Mouse (Mus musculus) gastrocnemius, adult 8-10 months (tissue): ENCODE measurements around the gene Rbm28. TPM values are rescaled to one million over a fixed set of nuclear protein-coding genes. Genes with fewer than 3 reads are reported as not detected.

Source experiments
- DNase-seq, 2 experiments: peaks; one replicate each; pipeline ENCODE4 v3.0.0; 2022; ENCODE audit warnings: low spot score in 2 of 2
- total RNA-seq, 4 experiments: library from RNA; stranded (reverse); gene quantifications; 2 replicates each; pipeline ENCODE4 v1.2.4; 2022

Rbm28 gene
- total RNA-seq = 10 to 100 TPM; 10.7 to 15.9 (median 14.8) TPM

- DNase-seq = peak; percentile 74 to 76
Measured at GRCm38 (mm10) chr6:29164314-29165244, at the start of gene Rbm28. Gene Rbm28, minus strand, starts transcription at chr6:29165006.

DNA sequence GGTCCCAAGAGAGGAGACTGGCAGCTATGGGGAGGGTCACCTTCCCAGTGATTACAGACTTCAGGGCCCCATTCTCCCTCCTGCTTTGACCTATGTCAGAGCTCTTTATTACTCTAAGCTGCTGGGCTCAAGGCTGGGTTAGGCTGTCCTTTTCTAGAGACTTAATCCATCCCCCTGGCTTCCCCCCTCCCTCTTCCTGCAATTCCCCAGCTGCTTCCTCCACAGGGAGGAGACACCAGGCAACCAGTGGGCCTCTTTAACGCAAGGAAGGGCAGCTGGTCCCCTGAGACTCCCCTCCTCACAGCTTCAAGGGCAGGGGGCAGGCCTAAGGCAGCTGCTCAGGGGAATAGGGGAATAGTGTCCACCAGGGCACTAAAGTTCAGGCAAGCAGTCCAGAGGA lies 49.4 kb upstream of the Rbm28 start:
- no peak for DNase-seq

DNA sequence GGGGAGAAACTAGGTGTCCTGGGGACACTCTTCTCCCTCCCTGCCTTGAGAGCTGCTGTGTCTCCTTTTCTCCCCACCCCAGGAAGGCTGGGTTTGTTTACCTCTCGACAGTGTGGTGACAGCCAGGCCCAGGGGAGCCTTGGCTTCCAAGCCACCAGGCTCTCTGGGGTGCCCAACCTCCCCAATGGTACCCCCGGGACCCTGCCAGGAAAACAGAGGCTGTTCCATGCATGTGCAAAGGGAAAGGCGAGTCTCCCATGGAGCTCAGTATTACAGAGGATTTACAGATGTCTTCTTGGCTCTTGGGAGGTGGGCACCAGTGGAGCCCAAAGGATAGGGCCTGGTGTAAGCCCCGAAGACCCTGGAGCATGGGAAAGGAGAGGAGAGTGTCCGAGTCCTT lies 48.6 kb upstream of the Rbm28 start:
- no peak for DNase-seq

DNA sequence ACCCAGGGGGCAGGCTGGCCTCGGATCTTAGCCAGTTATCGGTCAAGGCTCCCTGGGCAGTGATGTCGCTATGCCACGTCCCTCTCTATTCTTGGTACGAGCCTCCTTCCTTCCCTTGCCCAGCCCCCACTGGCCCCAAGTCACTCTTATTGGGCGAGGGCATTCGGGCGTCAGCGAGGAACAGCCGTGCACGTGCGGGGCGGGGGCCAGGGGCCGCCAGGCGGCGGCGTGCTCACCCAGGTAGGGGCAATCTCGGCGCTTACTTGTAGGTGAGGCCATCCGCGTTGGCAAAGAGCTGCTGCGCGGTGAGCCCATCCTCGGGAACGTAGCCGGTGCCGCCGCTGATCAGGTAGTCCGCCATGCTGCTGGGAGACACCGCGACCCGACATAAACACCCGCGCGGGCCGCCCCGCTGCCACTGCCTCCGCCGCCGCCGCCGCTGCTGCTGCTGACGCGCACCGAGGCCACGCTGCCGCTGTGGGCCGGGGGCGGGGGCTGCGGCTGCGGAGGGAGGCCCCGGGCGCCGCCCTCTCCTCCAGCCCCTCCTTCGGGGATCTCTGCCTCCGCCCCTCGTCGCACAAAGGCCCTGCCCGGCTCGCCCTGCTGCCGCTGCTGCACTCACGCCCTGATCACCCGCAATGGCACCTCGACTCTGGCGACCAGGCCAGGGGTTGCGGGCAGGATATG lies 47.1 kb upstream of the Rbm28 start:
- DNase-seq = peak; percentile 55 to 67

GRCm38 (mm10) chr6:29211146-29211545 lies 46.3 kb upstream of the Rbm28 start:
- no peak for DNase-seq

GRCm38 (mm10) chr6:29210231-29210936 lies 45.6 kb upstream of the Rbm28 start:
- DNase-seq = no peak

GRCm38 (mm10) chr6:29208178-29208577 lies 43.4 kb upstream of the Rbm28 start:
- DNase-seq = no peak

DNA sequence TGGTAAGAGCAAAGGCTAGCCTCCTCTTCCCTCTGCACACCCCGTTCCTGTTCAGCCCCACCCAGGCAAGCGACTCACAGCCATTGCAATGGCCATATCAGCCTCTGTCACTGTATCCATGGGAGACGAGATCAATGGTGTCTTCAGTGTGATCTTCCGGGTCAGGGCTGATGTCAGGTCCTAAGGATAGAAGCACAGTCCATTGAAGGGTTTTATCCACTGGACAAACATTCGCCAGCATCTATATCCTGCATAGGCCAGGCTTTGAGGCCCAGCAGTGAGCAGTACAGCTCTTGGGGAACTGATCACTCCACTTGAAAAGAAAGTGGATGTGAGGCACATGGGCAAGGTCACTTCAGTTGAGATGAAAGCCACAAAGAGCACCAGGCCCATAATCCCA lies 42.2 kb upstream of the Rbm28 start:
- no peak for DNase-seq

GRCm38 (mm10) chr6:29206006-29206405 lies 41.2 kb upstream of the Rbm28 start:
- DNase-seq = no peak

DNA sequence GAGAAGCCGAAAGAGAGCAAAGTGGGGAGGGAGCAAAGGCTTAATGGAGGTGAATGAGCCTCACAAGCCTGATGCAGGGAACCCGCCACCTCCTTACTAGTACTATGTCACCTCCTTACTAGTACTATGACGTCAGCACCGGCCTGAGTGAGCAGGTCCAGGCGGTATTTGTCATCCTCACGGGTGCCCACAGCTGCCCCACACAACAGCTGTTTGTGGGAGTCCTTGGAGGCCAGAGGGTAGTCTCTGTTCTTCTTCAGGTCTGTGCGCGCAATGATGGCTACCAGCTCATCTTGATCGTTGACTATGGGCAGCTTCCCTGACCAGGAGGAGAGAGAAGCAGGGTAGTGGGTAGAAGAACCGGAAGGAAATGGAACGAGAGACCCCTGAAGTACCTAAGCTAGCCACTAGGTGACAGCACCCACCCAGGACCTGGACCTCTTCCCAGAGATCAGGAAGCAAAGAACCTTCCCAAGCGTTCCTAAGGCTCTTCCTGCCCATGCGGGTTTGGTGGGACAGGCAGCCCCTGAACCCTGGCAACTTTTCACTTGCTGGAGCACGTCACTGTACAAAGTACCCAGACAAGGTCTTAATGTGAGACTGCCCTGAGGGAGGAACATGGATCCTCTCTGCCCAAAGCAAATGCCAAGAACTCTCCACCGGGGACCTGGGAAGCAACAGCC lies 40.3 kb upstream of the Rbm28 start:
- DNase-seq = no peak

DNA sequence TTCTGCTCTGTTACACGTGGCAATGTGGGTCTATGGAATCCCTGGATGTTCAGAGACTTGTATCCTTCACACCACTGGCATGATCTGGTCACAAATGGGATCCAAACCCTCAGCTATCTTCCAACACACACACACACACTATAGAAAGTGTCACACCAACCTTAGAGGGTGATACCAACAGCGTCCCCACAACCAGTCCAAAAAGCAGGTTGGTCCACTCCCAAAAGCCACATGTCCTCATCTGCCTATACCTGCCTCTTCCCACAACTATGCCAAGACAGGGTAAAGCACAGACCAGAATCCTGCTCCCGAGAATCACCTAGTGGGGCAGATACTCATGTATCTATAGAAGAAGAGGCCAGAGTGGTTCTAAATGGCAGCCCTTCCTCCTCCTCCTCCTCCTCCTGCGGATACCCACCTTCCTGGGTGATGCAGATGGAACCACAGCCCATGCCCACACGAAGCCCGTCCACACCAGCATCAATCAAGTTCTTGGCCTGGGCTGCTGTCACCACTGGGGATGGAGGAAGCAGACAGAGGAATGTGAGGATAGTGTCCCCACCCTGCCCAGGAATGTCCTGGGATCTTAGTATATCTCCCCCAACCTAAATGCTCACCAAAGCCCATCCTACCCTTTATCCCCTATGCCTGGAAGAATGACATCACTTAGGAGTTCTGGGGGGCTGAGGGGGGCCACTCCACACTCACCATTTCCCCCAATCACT lies 39.2 kb upstream of the Rbm28 start:
- DNase-seq = no peak

- no peak for DNase-seq
Measured at GRCm38 (mm10) chr6:29203096-29203495, 38.3 kb upstream of the Rbm28 start.

GRCm38 (mm10) chr6:29201988-29202387 lies 37.2 kb upstream of the Rbm28 start:
- DNase-seq = no peak

- DNase-seq = no peak
Measured at GRCm38 (mm10) chr6:29201341-29201740, 36.5 kb upstream of the Rbm28 start.

DNA sequence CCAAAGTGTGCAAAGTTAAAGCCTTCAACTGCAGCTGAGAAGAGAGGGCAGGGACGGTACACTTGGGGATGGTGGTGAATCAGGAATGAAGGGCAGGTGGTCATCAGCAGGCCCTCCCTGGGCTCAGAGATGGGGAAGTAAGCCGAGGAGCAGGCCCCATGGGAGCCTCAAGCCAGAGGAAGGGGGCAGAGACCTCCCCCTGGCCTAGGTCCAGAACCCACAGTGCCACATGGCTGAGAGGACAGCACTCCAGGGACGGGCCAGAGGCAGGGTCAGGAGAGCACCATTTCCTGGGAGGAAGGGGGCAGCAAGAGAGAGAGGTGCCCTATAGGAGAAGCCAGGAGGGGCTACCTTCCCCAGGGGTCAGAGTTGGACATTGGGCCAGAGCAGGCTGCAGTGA lies 35.7 kb upstream of the Rbm28 start:
- DNase-seq = no peak

GRCm38 (mm10) chr6:29199223-29199855 lies 34.5 kb upstream of the Rbm28 start:
- DNase-seq = no peak

DNA sequence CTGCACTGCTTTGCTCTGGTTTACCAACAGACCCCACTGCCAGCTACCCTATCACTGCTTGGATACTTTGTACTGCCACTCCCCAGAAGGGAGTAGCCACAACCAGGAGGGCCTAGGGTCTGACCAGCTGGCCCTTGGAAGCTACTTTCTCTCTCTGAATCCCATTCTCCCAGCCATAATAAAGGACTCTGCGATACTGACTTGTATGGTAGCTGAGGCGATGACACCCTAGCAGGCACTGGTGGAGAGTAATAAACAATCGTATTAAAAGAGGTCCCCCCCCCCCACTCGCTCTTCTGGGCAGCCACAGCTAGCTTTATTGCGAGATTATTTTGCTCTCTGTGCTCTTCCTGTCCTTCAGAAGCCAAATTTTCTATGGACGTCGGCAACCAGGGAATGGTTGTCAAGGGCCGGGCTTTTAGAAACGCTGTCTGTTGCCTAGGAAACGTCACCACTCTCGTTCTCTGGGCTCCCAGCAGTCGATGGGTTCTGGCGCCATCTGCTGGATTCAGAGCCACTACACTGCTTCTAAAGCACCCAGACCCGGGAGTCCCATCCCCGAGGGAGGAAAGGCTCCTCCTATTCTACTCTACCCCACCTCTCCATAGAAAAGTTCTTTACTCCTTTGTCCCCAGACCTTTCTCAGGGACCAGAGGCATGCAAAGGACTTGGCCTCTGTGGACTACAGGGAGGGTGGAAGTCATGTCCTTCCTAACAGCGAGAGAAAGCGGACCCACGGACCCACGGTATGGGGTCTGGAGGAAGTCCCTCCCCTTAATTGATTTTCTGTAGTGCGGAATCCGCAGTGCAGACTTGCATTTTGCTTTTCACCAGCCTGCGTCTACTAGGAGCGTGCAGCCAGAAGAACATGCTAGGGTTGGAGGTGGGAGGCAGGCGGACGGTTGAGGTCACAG lies 33.8 kb upstream of the Rbm28 start:
- DNase-seq = peak; percentile 73 to 74

- DNase-seq = no peak
Measured at GRCm38 (mm10) chr6:29195846-29196698, 31.3 kb upstream of the Rbm28 start.
